Mouse (Mus musculus) stomach, embryonic 14.5 days (tissue): ENCODE measurements around the gene Plcxd3. TPM values are rescaled to one million over a fixed set of nuclear protein-coding genes. Genes with fewer than 3 reads are reported as not detected.
"Not testable (repeated sequence)": the region's sequence is repeated elsewhere in the genome, so short reads cannot be mapped to it uniquely, and the experiment has no call there.

Source experiments
- ATAC-seq: fragments of 200-750 bp; cut with Nextera tagmentation; 2 replicates; pipeline ENCODE4 v1.8.0; 2017; ENCODE audit warnings: low read depth, moderate TSS enrichment; ENCODE audit not compliant: insufficient number of reproducible peaks, insufficient read depth, low FRiP score
- H3K27ac ChIP-seq: fragments of 300-500 bp; sonication (generic); 2 replicates; pipeline ENCODE4 v1.5.1; 2014; ENCODE audit warnings: mild to moderate bottlenecking, low read length, moderate library complexity, mixed read lengths
- H3K27me3 ChIP-seq: fragments of 300-500 bp; sonication (generic); 2 replicates; pipeline ENCODE4 v1.6.1; 2014; ENCODE audit warnings: low read length, control low read depth, mixed read lengths; ENCODE audit not compliant: control insufficient read depth, insufficient read depth
- H3K36me3 ChIP-seq: fragments of 300-500 bp; sonication (generic); 2 replicates; pipeline ENCODE4 v1.6.1; 2014; ENCODE audit warnings: mild to moderate bottlenecking, control low read depth, low read length, moderate library complexity, mixed read lengths; ENCODE audit not compliant: control insufficient read depth, insufficient read depth
- H3K4me1 ChIP-seq: fragments of 300-500 bp; sonication (generic); 2 replicates; pipeline ENCODE4 v1.6.1; 2014; ENCODE audit warnings: low read length, control low read depth, mixed read lengths; ENCODE audit not compliant: control insufficient read depth, insufficient read depth
- H3K4me2 ChIP-seq: fragments of 300-500 bp; sonication (generic); replicated peaks from 2 replicates; pipeline ENCODE4 v1.6.1; 2014; ENCODE audit warnings: low read depth, low read length, control low read depth
- H3K4me3 ChIP-seq: fragments of 300-500 bp; sonication (generic); 2 replicates; pipeline ENCODE4 v1.5.1; 2014; ENCODE audit warnings: low read depth, low read length, control low read depth
- H3K9ac ChIP-seq: fragments of 300-500 bp; sonication (generic); replicated peaks from 2 replicates; pipeline ENCODE4 v1.6.1; 2014; ENCODE audit warnings: low read depth, mild to moderate bottlenecking, control low read depth, low read length, moderate library complexity, mixed read lengths
- H3K9me3 ChIP-seq: fragments of 300-500 bp; sonication (generic); 2 replicates; pipeline ENCODE4 v1.6.1; 2016; ENCODE audit warnings: low read depth, low read length, control low read depth; ENCODE audit not compliant: control insufficient read depth
- WGBS: fragments of 180-500 bp; shearing (Covaris S2); extraction: QIAGEN DNeasy Blood & Tissue Kit; methylation state at CpG from one replicate; pipeline ENCODE4 v1.1.7; 2014; 5-methylcytosine and 5-hydroxymethylcytosine counted together
- polyA plus RNA-seq: library from polyadenylated mRNA; unstranded; fragments of >200 nt; fragmentation: Nextera tagmentation; extraction: Ambion mirVana; gene quantifications from 2 replicates; pipeline ENCODE4 v1.2.1, GENCODE M21; 2014

Gene Plcxd3
- polyA plus RNA-seq, 1 experiment from 2014 or later = 3.4 TPM

DNA sequence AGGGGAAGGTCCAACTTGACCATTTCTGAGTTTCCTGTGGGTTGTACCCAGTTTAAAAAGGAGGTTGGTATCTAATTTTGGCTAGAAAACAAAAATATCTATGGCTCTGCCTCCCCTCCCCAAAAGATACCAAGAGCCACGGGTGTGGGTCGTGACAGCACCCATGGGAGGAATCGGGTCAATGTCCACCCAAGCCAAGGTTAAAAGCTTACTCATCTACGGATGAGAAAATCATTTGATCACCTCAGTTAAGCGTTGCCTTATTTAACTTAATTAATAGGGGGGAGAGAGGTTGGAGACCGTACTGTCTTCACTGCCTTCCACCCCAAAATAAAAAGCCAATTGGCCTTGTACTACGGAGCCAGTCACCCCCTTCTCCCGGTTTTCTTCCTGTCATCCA is 223.4 kb downstream of the Plcxd3 start:
- not testable (repeated sequence) for H3K9me3 ChIP-seq, ATAC-seq, H3K4me2 ChIP-seq, H3K9ac ChIP-seq, H3K4me1 ChIP-seq, H3K27ac ChIP-seq, H3K27me3 ChIP-seq, H3K36me3 ChIP-seq, H3K4me3 ChIP-seq
- WGBS = 81% methylated on average over 8 of the region's 8 CpGs

DNA sequence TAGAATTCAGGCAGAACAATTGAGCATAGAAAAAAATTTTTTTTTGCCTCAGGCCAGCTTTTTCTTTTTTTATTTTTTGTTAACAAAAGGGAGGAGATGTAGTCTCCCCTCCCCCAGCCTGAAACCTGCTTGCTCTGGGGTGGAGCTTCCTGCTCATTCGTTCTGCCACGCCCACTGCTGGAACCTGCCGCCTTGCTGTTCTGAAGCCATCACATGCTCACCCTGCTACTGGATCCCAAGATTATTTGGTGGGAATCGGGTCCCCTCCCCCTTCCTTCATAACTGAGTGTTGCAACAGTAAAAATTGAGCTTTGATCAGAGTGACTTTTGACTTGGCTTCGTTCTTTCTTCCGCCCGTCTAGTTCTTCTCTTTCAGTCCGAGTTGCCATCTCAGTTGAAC is 224.0 kb downstream of the Plcxd3 start:
- 85% methylated on average over 8 of the region's 8 CpGs for WGBS
- H3K9me3 ChIP-seq, ATAC-seq, H3K36me3 ChIP-seq, H3K4me2 ChIP-seq, H3K27me3 ChIP-seq, H3K4me1 ChIP-seq, H3K4me3 ChIP-seq, H3K9ac ChIP-seq, H3K27ac ChIP-seq: not testable (repeated sequence)

DNA sequence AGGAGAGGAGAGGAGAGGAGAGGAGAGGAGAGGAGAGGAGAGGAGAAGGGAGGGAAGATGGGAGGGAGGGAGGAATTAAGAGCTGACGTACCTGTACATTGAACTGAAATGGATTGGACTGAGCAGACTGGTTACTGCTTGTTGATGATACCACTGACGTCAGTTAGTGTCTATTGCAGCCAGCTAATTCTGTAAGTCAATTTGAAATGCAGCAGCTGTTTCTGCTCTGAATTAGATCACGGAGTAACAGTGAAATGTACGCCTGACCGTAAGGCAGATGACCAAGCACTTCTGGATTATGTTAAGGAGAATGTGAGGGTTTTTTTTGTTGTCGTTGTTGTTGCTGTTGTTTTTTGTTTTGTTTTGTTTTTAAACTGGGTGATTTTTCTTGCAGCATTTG is 230.3 kb downstream of the Plcxd3 start:
- ATAC-seq = no peak
- H3K36me3 ChIP-seq = no peaks in the 10 kb centered on the region
- H3K4me2 ChIP-seq = no peak overlapping the region
- no peak overlapping the region for H3K9ac ChIP-seq
- H3K27me3 ChIP-seq = no peaks in the 10 kb centered on the region
- no peak overlapping the region for H3K27ac ChIP-seq
- H3K9me3 ChIP-seq = no peaks in the 10 kb centered on the region
- 35% methylated on average over 6 of the region's 6 CpGs for WGBS
- no peak overlapping the region for H3K4me3 ChIP-seq
- no peaks in the 10 kb centered on the region for H3K4me1 ChIP-seq
